Mouse (Mus musculus): ENCODE results near the gene Cdyl2.
A peak's percentile ranks its signal among the peaks of the same experiment; 100 is the strongest.

Cdyl2 gene

GRCm38 (mm10) chr8:116670604-116671003, 62.2 kb downstream of the Cdyl2 start:
- no peak for DNase-seq

DNA sequence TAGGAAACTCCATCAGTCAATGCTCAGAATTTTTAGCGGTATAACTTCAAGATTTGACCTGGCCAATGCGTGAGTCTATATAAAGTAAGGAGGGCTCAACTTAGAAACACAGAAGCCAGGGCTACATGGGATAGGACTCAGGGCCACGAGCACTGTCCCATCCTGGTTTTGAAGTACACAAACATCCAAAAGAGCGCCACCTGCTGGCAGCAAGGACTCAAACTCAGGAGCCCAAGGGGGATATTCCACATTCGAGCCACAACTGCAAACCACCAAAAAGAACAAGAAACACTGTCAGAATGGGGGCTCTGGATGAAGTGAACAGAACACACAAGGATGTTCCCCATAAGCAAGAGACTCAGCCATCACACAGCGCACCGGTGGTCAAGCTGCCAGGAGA, 63.8 kb downstream of the Cdyl2 start:
- DNase-seq, result no peak

DNA sequence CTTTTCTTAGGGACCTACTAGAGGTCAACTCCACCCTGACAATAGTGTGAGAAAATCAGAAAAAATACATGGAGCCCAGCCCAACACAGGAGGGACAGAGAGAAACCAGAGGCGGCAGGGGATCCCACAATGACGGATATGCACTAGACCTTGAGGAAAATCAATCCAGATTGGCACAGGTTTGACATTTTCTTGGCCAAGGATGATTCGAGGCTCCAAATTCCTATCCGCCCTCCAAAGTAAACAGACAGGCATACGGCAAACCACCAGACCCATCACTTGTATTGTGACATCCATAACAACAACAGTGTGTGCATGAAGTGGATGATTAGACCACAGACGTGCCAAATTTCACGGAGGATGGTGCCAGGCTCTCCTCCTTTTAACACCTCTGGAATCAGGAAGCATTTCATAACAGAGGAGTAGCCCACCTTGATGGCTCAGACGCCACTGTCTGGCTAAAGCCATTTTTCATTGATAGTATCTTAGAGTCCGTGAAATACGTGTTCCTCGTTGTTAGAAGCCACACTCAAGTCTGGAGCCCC, 65.9 kb downstream of the Cdyl2 start:
- DNase-seq, result no peak

- DNase-seq, result peak; percentile 36
Measured at GRCm38 (mm10) chr8:116661521-116661920, 71.3 kb downstream of the Cdyl2 start.

GRCm38 (mm10) chr8:116656811-116657210, 76.0 kb downstream of the Cdyl2 start:
- no peak for DNase-seq

DNA sequence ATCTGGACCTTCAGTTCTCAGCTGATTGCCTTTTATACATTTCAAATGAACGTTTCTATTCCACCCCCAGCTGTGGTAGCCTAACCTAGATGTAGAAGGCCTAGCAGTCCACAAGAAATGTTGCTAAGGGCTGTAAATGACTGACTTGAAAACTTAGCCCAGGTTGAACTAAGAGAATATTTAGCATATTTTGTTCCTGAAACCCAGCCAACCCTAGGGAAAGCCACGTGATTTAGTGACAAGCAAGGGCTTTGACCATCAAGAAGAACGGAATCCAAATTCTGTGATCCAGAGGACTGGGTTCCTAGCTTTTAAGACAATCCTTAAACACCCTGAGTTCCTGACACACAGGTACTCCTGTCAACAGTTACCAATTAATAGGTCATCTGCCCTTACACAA, 77.9 kb downstream of the Cdyl2 start:
- DNase-seq, result no peak

DNA sequence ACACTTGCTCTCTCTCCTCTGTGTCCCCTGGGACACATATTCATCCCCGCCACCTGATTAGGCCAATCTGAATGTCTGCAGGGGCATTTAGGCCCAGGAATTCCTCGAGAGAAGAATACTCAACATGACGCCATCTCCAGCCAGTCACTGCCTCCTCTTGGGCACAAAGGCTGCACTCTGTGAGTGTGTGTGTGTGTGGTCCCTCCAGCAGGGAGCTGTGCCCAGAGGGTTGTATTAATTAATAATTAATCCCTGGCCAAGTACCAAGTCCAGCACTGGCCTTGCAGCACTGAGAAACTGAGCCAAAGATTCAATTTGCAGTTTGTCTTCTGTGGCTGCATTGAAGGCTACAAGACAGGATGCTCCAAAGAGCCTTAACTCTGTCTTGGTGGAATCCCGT, 79.8 kb downstream of the Cdyl2 start:
- DNase-seq, result peak in 1 of 2 experiments; percentile 37

DNA sequence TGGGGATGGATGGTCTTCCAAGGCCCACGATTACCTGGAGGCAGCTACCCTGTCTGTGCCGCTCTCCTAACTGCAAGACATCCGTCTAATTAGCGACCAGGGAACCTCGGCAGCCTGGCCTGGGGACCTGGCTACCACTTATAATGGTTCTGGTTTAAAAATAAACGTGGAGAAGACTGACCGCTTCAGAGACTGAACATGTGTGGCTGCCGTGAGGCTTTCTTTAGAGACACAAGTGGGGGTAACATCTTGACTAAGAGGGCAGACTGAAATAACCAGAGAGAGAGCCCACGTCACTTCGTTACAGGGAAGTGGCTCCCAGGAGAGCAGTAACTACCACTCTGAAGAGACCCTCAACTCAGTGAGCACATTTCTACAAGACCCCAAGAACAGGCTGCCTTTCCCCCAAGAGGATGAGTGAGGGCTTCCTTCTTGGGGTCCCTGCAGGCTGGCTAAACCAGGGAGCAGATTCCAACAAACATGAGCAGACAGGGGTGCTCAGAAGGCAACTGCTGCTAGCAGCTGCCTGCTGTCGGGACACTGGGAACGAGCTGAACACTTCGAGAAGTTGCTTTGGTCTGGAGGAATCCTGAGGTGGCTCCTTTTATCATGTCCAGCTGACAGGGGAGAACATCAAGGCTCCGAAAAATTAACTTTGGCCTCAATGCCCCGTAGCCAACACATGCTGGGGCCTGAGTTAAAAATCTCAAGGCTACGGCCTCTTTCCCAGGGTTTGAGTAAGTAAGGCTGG, 82.6 kb downstream of the Cdyl2 start:
- DNase-seq, result no peak

- DNase-seq, result no peak
Measured at GRCm38 (mm10) chr8:116645376-116645775, 87.4 kb downstream of the Cdyl2 start.

GRCm38 (mm10) chr8:116640925-116641324, 91.9 kb downstream of the Cdyl2 start:
- no peak for DNase-seq

DNA sequence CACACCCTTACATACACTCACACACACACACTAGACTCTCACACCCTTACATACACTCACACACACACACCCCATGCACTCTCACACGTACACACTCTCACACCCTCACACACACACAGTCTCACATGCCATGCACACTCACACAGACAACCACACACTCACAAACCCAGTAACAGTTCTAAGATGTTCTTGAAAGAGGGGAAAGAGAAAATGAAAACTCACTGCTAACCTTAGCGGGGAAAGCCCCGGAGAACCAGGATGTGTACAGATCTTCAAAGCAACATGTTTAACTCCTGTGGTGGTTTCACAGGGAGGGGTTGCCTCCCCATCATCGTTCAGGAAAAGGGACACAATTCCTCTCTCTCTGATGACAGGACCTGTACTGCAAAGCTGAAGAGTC, 94.8 kb downstream of the Cdyl2 start:
- DNase-seq, result no peak

DNA sequence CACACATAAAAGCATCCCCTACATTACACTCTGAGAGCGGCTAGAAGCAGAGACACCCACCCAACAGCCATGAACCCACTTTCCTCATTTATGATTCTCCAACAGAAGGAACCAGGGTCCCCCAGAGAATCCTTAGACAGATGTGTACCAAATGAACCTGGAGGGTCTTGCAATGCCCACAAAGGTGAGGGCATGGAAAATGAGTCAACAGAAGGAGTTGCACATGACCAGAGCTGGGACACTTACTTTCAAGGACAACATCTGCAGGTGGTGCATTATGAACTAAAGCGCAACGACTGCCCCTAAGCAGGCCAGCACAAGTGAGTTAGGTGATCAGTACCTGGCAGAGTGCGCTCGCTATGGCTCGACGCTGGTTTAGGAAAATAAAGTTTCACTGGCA, 95.6 kb downstream of the Cdyl2 start:
- DNase-seq, result no peak

DNA sequence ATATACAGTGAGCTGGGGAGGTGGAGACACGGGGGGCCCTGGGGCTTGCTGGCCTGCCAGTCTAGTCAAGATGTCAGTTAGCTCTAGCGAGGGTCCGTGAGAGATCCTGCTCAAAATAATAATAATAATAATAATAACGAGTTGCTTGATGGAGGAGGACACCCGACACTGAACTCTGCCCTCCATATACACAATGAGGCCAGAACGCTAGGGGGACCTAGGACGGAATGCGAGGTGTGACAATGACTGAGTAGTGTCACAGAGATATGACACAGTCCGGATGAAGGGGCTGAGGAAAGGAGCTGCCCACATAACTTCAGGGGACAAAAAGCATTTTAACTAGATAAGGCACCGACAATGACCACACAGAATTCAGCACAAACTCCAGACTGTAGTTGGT, 96.4 kb downstream of the Cdyl2 start:
- DNase-seq, result no peak

GRCm38 (mm10) chr8:116635972-116636371, 96.8 kb downstream of the Cdyl2 start:
- no peak for DNase-seq

- DNase-seq, result no peak
Measured at GRCm38 (mm10) chr8:116635261-116635660, 97.5 kb downstream of the Cdyl2 start.

GRCm38 (mm10) chr8:116634436-116634835, 98.4 kb downstream of the Cdyl2 start:
- DNase-seq, result peak in 1 of 2 experiments; percentile 42

DNA sequence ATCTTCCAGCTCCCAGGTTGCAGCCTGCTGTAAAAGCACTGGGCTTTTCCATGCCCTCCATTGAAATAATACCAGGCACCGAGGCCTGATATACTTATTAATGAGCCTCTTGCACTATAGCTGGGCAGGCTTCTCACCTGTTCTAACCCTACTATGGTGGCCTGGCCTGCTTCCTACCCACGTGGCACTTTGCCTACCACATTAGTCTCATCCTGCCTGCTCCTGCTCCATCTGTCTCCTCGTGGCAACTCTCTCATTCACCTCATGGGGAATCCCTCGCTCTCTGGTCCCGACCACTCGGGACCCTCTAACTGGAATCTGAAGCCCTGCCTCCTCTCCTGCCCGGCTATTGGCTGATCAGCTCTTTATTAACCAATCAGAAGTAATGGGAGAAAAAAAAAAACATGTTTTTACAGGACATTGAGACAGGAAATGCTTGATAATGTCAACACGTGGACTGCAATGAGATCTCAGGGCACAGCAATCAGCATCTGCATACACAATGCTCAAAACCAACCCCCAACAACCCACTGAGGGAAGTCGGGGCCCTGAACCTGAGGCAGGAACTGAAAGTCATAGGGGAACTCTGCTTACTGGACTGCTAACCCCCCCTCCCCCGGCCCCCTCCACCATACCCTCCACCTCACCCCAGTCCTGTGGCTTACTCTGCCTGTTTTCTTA, 99.2 kb downstream of the Cdyl2 start:
- peak; percentile 80 to 87 for DNase-seq

DNA sequence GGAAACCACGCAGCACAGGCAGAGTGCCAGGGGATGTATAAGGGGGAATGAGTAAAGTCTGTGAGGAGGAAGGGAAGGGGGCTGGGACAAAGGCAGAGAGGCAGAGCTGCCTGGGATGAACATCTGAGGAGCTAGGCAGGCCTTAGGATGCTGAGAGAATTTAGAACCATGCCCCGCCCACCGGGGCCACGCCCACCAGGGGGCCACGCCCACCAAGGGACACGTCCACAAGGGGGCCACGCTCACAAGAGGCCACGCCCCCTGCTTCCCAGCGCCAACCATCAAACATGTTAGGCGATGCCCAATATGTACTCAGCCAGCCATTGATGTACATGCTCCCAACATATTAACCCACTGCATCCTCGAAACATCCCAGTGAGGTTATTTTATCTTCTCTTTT, 102.7 kb downstream of the Cdyl2 start:
- DNase-seq, result no peak

DNA sequence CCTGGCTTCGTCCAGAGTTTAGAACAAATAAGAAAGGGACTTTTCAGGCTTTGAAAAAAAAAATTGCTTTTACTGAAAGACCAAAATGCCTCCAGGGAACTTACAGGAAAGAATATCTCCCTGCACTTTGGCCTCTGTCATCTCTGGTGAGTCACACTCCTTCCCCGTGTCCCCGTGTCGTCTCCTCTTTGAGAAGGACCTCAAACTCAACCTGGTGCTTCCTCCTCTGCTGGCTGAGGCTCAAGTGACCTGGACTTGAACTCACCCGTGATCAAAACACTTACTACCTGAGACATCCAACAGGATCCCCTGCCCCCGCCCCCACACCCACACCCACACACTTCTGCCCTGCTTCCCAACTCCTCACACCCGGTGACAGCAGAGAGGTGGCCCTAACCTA, 103.8 kb downstream of the Cdyl2 start:
- no peak for DNase-seq

GRCm38 (mm10) chr8:116627854-116628479, 104.8 kb downstream of the Cdyl2 start:
- no peak for DNase-seq

DNA sequence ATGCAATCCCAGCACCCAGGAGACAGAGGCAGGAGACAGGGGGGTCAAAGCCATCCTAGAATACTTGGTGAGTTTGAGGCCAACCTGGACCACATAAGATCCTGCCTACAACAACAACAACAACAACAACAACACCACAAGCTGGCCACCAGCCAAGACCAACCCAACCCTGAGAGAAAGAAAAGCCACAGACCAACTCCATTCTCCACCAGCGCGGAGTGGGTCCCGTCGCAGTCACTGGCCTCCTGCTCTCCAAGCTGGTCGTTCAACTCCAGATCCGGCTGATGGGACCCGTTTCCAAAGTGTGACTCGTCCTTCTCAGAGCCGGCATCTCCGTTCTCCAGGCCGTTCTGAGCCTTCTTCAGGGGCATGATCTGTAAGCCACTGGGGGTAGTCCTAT, 109.2 kb downstream of the Cdyl2 start:
- peak in 1 of 2 experiments; percentile 29 for DNase-seq

DNA sequence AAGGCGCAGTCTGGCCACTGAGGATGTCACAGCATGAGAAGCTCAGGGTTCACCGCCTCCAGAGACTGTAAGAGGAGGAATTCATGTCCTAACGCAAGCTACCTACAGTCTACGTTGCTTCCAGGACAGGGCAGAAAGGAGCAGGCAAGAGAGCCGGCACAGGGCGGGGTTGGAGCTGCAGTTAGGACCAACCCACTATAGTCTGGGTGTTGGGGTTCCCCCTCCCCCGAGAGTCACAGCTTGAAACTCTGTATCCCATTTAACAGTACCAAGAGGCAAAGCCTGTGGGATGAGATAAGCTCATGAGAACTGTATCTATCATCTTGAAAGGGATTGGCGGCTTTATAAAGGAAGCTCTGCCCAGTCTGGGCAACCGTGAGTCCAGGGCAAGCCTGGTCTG, 110.5 kb downstream of the Cdyl2 start:
- no peak for DNase-seq

DNA sequence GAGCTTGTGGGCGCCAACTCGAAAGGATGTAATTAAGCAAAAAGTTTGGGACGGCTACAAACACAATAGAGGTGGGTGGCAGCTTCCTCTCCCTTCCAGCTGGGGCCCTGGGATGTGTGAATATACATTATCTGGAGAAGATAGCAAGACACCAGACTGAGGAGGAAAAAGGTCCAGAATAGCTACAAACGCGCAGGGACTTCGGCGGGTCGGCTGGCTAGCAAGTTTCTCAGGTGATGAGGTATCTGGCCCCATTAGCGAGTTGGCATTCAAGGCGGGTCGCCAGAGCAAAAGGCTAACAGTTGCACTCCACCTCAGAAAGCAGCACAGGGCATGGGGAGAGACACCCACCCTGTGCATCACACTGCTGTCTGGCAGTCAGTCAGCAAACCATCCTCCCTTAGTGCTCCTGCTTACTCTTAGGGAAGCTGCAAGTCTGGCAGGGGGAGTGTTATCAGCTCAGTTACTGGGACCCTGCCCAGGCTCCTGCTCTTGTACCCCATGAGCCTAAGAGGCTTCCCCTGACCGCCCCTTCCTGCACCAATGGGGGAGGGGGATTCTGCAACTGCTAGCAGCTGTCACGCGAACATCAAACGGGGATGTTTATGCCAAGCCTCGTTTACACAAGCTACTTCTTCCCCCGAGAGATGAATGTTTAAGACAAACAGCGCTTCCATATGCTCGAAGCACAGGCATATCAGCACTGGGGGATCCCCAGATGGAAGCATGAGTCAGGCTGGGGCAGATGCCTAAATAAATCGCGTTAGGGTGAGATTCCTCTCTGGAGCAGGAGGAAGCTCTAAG, 111.4 kb downstream of the Cdyl2 start:
- no peak for DNase-seq
